Mouse (Mus musculus): ENCODE data around the gene Sufu.
A peak's percentile ranks its signal among the peaks of the same experiment; 100 is the strongest.

GRCm38 (mm10) chr19:46504085-46504552 lies 107.4 kb downstream of the Sufu start:
- TF ChIP-seq CTCF (IDR thresholded peaks at IDR 0.05; ENCODE audit: low read depth) (peak; percentile 58), EP300 (optimal IDR thresholded peaks at IDR 0.05) (peak; percentile 93)
